8 mouse cellular contexts compared by ENCODE assay signal in genomic region chr19:46490634-46491033, GRCm38 (mm10). TPM values are rescaled to one million over a fixed set of nuclear protein-coding genes. Genes with fewer than 3 reads are reported as not detected.
DNase-seq lines count a peak whose midpoint lies in the region; ATAC-seq lines count a peak whose summit lies in the region.

No protein-coding gene starts in this region.

- peaks cover 49% of the 10 kb centered on the region for H3K4me1 ChIP-seq in heart, embryonic 13.5 days

- no peak overlapping the region for H3K4me2 ChIP-seq in heart, embryonic 13.5 days

- H3K27me3 ChIP-seq in heart, embryonic 13.5 days (replicated peaks), result no peaks in the 10 kb centered on the region

- H3K4me3 ChIP-seq in heart, embryonic 13.5 days, result no peak overlapping the region

- DNase-seq in heart, adult 9 months (ENCODE audit: low spot score in 2 of 2), result no peak
- DNase-seq in 3T3-L1 (ENCODE audit: low read depth, low spot score) (peak; percentile 87), ZHBTc4 (ENCODE audit: low read depth, low spot score) (peak; percentile 95)
- peak; percentile 39 for DNase-seq in induced T-regulatory cell, adult 2 months (ENCODE audit: low read depth)
- no peak for DNase-seq in ovary, postnatal 36 days (ENCODE audit: low spot score)
- no peak for DNase-seq in natural killer cell, adult 2 months (ENCODE audit: low spot score in 2 of 2)

- H3K27ac ChIP-seq in heart, embryonic 13.5 days (replicated peaks), result peak overlapping the region; percentile 29; the same call in 1 of the 2 replicates

- WGBS in heart, embryonic 13.5 days, result 4% methylated on average over 2 of the region's 2 CpGs

- ATAC-seq in heart, embryonic 13.5 days (ENCODE audit: extremely low read depth, insufficient number of reproducible peaks, low FRiP score, low TSS enrichment), result no peak
- ATAC-seq in erythroblast, adult 5-6 weeks (replicated peaks; ENCODE audit: low FRiP score, poor library complexity, severe bottlenecking), result no peak

- 0 out of 2 replicates have a peak overlapping the region, but pooled peaks have one; percentile 33 for H3K9ac ChIP-seq in heart, embryonic 13.5 days

- H3K9me3 ChIP-seq in heart, embryonic 13.5 days, result no peaks in the 10 kb centered on the region

- H3K36me3 ChIP-seq in heart, embryonic 13.5 days, result peaks cover 12% of the 10 kb centered on the region

RNA-seq across cellular contexts. Expression of gene Trim8, which starts 10.9 kb away (rescaled TPM):
- polyA plus RNA-seq in heart, embryonic 13.5 days (2015; fragmentation: Nextera tagmentation; extraction: Ambion mirVana), result 13.2 and 13.9 TPM in 2 replicates
- 5.4 and 6.1 TPM in 2 replicates for total RNA-seq in erythroblast, adult 5-6 weeks (2015; ENCODE audit: low replicate concordance)
- 2.0 and 6.4 TPM in 2 replicates for total RNA-seq in erythroblast, adult 5-6 weeks (2017; ENCODE audit: low replicate concordance)

Comparison
In these comparisons a context has a peak if more than half of its experiments do, and no peak if none do; other contexts are left out.
1. DNase-seq: peak in 3T3-L1 (single experiment), ZHBTc4 (single experiment) and induced T-regulatory cell, adult 2 months (single experiment); none in heart, adult 9 months (0 of 2), ovary, postnatal 36 days (single experiment) and natural killer cell, adult 2 months (0 of 2).